Mouse (Mus musculus) forebrain, embryonic 11.5 days (tissue): ENCODE results near the gene Nktr. TPM values are rescaled to one million over a fixed set of nuclear protein-coding genes. Genes with fewer than 3 reads are reported as not detected.

Source experiments
- ATAC-seq: fragments of 200-750 bp; cut with Nextera tagmentation; replicated peaks from 2 replicates; pipeline ENCODE4 v1.8.0; 2017; ENCODE audit warnings: moderate TSS enrichment; ENCODE audit not compliant: low FRiP score
- DNase-seq: peaks from one replicate; pipeline ENCODE4 v3.0.0-alpha.2; 2017; ENCODE audit warnings: low spot score
- H3K27ac ChIP-seq: fragments of 300-500 bp; sonication (generic); 2 replicates; pipeline ENCODE4 v1.5.1; 2014; ENCODE audit warnings: low read depth, low read length
- H3K27me3 ChIP-seq: fragments of 300-500 bp; sonication (generic); 2 replicates; pipeline ENCODE4 v1.6.1; 2014; ENCODE audit warnings: mild to moderate bottlenecking, low read length, mixed read lengths; ENCODE audit not compliant: control insufficient read depth, insufficient read depth
- H3K36me3 ChIP-seq: fragments of 300-500 bp; sonication (generic); 2 replicates; pipeline ENCODE4 v1.6.1; 2014; ENCODE audit warnings: mild to moderate bottlenecking, low read length, moderate library complexity, mixed read lengths; ENCODE audit not compliant: control insufficient read depth, insufficient read depth
- H3K4me1 ChIP-seq: fragments of 300-500 bp; sonication (generic); replicated peaks from 2 replicates; pipeline ENCODE4 v1.6.1; 2014; ENCODE audit warnings: low read length, mixed read lengths; ENCODE audit not compliant: control insufficient read depth, insufficient read depth
- H3K4me2 ChIP-seq: fragments of 300-500 bp; sonication (generic); 2 replicates; pipeline ENCODE4 v1.6.1; 2014; ENCODE audit warnings: low read depth, mild to moderate bottlenecking, low read length, moderate library complexity, mixed read lengths; ENCODE audit not compliant: severe bottlenecking
- H3K4me3 ChIP-seq: fragments of 300-500 bp; sonication (generic); 2 replicates; pipeline ENCODE4 v1.5.1; 2014; ENCODE audit warnings: low read depth, low read length
- H3K9ac ChIP-seq: fragments of 300-500 bp; sonication (generic); 2 replicates; pipeline ENCODE4 v1.6.1; 2014; ENCODE audit warnings: low read length
- H3K9me3 ChIP-seq: fragments of 300-500 bp; sonication (generic); 2 replicates; pipeline ENCODE4 v1.6.1; 2016; ENCODE audit warnings: low read length, mixed read lengths; ENCODE audit not compliant: control insufficient read depth
- WGBS: fragments of 180-500 bp; shearing (Covaris S2); extraction: QIAGEN DNeasy Blood & Tissue Kit; methylation state at CpG from one replicate; pipeline ENCODE4 v1.1.7; 2014; 5-methylcytosine and 5-hydroxymethylcytosine counted together
- polyA plus RNA-seq: library from polyadenylated mRNA; unstranded; fragments of >200 nt; fragmentation: Nextera tagmentation; extraction: Ambion mirVana; gene quantifications from 2 replicates; pipeline ENCODE4 v1.2.1, GENCODE M21; 2014

Gene Nktr
- polyA plus RNA-seq, 1 experiment from 2014 or later: 67.5 TPM

DNA sequence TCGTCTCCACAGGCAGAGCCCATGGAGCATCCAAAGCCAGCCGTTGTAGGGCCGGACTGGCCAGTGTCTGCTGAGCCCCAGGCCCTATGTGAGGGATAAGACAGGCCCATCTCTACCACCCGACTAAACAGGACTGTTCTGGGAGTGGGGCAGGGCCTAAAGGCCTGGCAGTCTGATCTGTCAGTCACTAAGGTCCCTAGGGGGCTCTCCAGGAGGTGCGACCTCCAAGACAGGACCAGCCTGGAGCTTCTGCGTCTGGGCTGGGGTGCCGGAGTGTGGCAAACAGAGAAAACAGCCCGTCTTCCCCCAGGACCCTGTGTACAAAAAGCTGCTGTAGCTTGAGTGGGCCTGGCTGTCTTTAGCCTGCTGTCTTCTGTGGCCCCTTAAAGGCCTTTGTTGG is 42.8 kb downstream of the Nktr start:
- Histone ChIP-seq H3K4me1 (peaks cover 16% of the 10 kb centered on the region), H3K4me2 (no peak overlapping the region), H3K27ac (no peak overlapping the region), H3K36me3 (no peaks in the 10 kb centered on the region; the same call in 1 of the 2 replicates), H3K9ac (no peak overlapping the region), H3K4me3 (no peak overlapping the region), H3K27me3 (no peaks in the 10 kb centered on the region), H3K9me3 (no peaks in the 10 kb centered on the region)
- DNase-seq (peak; percentile 53), ATAC-seq (no peak)
- 78% methylated on average over 8 of the region's 8 CpGs for WGBS

DNA sequence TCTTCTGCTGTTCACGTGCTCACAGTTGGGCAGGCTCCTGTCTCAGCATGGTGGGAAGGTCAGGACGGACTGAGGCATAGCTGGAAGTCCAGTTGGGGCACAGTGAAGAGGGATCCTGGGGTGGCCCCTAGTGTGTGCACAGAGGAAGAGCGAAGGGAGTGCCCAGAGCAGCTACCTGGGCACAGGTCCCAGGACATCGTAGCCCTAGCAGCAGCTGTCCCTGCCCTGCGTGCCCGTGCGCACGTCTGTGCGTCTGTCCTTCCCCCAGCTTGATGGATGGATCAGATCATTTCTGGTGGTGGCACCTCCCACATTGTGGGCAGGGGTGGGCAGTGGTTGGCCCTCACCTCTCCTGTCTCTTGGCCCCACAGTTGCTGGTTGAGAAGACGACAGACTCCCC is 43.3 kb downstream of the Nktr start:
- Histone ChIP-seq H3K9ac (no peak overlapping the region), H3K4me2 (no peak overlapping the region), H3K36me3 (no peaks in the 10 kb centered on the region; the same call in 1 of the 2 replicates), H3K4me1 (peaks cover 16% of the 10 kb centered on the region), H3K4me3 (no peak overlapping the region), H3K27ac (no peak overlapping the region), H3K9me3 (no peaks in the 10 kb centered on the region), H3K27me3 (no peaks in the 10 kb centered on the region)
- ATAC-seq (no peak), DNase-seq (no peak)
- WGBS: 91% methylated on average over 10 of the region's 10 CpGs

DNA sequence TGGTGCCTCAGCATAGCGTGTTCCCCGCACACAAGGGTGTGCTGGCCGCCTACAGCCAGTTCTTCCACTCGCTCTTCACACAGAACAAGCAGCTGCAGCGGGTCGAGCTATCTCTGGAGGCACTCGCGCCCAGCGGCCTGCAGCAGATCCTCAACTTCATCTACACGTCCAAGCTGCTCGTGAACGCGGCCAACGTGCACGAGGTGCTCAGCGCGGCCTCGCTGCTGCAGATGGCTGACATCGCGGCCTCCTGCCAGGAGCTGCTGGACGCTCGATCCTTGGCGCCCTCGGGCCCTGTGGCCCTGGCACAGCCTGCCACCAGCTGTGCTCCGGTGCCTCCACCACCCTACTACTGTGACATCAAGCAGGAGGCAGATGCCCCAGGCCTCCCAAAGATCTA is 43.8 kb downstream of the Nktr start:
- Histone ChIP-seq H3K4me1 (peaks cover 16% of the 10 kb centered on the region), H3K4me3 (no peak overlapping the region), H3K9me3 (no peaks in the 10 kb centered on the region), H3K27ac (no peak overlapping the region), H3K4me2 (no peak overlapping the region), H3K36me3 (no peaks in the 10 kb centered on the region; the same call in 1 of the 2 replicates), H3K9ac (no peak overlapping the region), H3K27me3 (no peaks in the 10 kb centered on the region)
- DNase-seq (peak; percentile 51), ATAC-seq (no peak)
- WGBS: 90% methylated on average over 25 of the region's 25 CpGs

DNA sequence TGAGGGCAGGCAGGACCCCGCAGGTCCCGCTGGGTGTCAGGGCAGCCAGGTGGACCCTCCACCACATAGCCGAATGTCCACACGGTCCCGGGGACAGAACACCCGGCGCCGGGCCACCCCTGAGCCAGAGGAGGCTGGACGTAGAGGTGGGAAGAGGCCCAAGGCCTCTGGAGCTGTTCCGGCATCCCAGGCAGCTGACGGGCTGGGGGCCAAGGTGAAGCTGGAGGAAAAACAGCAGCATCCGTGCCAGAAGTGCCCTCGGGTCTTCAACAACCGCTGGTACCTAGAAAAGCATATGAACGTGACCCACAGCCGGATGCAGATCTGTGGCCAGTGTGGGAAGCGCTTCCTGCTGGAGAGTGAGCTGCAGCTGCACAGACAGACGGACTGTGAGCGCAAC is 44.7 kb downstream of the Nktr start:
- WGBS: 92% methylated on average over 19 of the region's 19 CpGs
- ATAC-seq (no peak), DNase-seq (no peak)
- Histone ChIP-seq H3K27ac (no peak overlapping the region), H3K27me3 (no peaks in the 10 kb centered on the region), H3K9me3 (no peaks in the 10 kb centered on the region), H3K36me3 (no peaks in the 10 kb centered on the region; the same call in 1 of the 2 replicates), H3K9ac (no peak overlapping the region), H3K4me2 (no peak overlapping the region), H3K4me1 (peaks cover 13% of the 10 kb centered on the region), H3K4me3 (no peak overlapping the region)

DNA sequence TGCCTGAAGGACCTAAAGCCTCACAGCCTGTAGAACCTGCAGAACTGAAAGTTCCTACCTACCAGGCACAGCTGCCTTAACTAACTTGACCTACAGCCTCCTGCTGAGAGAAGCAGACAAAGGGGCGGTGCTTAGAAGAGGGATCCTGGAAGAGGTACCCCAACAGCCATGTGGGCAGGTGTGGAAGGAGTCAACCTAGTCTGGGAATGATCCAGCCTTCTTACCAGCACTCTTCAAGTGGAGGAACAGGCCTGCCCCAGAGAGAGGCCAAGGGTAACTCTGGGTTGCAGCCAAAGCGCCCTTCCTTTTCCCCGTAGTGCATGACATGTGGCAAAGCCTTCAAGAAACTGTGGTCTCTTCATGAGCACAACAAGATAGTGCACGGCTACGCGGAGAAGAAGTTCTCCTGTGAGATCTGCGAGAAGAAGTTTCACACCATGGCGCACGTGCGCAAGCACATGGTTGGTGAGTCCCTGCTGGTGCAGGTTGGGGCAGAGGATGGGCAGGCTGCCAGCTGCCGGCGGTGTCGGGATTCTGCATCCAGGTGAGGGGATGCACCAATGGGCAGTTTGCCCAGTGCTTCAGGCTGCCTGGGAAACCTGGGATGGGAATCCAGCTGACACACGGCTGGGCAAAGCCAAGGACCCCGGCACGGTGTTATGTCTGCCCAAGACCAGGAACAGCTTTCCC is 46.3 kb downstream of the Nktr start:
- no peaks in the 10 kb centered on the region; the same call in 1 of the 2 replicates for H3K36me3 ChIP-seq

DNA sequence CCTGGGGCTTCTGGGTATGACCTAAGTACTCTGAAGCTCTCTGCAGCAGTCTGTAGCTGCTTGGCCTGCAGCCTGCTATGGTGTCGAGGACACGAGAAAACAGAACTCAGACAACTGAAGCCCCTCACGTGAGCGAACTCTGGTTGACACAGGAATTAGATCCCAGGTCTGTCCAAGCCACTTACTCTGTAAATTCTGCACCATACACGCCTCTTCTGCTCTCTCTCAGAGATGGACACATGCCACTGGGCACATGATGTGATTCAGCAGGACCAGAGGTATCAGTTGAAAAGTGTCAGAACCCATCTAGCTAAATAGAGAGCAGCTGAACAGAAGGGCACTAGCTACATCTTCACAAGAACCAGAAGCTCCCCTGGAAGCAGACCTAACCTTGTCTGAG is 53.4 kb downstream of the Nktr start:
- Histone ChIP-seq H3K4me3 (no peak overlapping the region), H3K27me3 (peaks cover 6% of the 10 kb centered on the region; the same call in 1 of the 2 replicates), H3K4me2 (no peak overlapping the region), H3K4me1 (no peaks in the 10 kb centered on the region), H3K9me3 (no peaks in the 10 kb centered on the region), H3K9ac (no peak overlapping the region), H3K27ac (no peak overlapping the region), H3K36me3 (no peaks in the 10 kb centered on the region)
- 74% methylated on average over 5 of the region's 5 CpGs for WGBS
- ATAC-seq: no peak
- no peak for DNase-seq

More for the DNA sequence above, 46.3 kb downstream of the Nktr start:
- Histone ChIP-seq H3K4me2 (no peak overlapping the region), H3K9me3 (no peaks in the 10 kb centered on the region), H3K27me3 (no peaks in the 10 kb centered on the region), H3K9ac (no peak overlapping the region), H3K27ac (no peak overlapping the region), H3K4me3 (no peak overlapping the region), H3K4me1 (peaks cover 11% of the 10 kb centered on the region)
- DNase-seq (no peak), ATAC-seq (no peak)
- 94% methylated on average over 16 of the region's 16 CpGs for WGBS

DNA sequence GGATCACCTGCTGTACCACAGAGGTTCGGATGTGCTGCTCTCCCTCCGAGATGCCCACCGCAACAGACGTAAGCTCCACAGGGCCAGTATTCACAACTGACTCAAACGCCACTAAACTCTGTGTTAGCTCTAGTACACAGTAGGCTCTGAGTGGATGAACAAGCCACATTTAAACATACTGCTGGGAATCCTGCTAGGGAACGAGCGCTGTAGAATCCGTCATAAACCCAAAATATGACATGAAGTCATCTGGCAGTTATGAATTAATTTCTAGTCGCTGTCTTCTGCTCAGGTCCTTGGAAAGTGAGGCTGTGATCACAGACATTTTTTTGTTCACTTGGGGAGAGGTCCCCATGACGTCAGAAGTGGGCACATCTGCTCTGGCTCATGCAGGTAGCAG is 57.0 kb downstream of the Nktr start:
- ATAC-seq (no peak), DNase-seq (no peak)
- 83% methylated on average over 10 of the region's 10 CpGs for WGBS
- Histone ChIP-seq H3K27ac (no peak overlapping the region), H3K36me3 (no peaks in the 10 kb centered on the region), H3K4me2 (no peak overlapping the region), H3K9me3 (no peaks in the 10 kb centered on the region), H3K4me3 (no peak overlapping the region), H3K27me3 (peaks cover 24% of the 10 kb centered on the region), H3K4me1 (peaks cover 3% of the 10 kb centered on the region; the same call in 1 of the 2 replicates), H3K9ac (no peak overlapping the region)

DNA sequence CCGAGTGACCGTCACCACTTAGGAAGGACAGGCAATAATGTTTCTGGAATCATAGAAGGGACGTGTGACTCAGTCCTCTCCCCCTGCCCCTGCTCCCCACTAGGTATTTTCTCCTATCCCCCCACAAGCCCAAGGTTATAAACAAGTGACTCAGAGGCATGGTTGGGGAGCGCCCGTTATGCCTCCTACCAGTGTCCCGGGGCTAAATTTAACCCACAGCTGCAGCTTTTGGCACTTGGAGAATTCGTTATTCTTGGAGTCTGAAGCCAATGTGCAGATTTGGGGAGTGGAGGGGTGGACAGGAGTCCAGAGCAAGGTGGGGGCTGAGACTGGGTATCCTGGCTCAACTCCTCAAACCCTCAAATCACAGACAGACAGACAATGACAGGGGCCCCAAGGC is 57.5 kb downstream of the Nktr start:
- Histone ChIP-seq H3K36me3 (no peaks in the 10 kb centered on the region), H3K27me3 (peaks cover 24% of the 10 kb centered on the region), H3K4me3 (no peak overlapping the region), H3K9me3 (no peaks in the 10 kb centered on the region), H3K27ac (no peak overlapping the region), H3K9ac (no peak overlapping the region), H3K4me2 (no peak overlapping the region), H3K4me1 (peaks cover 3% of the 10 kb centered on the region; the same call in 1 of the 2 replicates)
- WGBS: 84% methylated on average over 7 of the region's 7 CpGs
- ATAC-seq (no peak), DNase-seq (no peak)

DNA sequence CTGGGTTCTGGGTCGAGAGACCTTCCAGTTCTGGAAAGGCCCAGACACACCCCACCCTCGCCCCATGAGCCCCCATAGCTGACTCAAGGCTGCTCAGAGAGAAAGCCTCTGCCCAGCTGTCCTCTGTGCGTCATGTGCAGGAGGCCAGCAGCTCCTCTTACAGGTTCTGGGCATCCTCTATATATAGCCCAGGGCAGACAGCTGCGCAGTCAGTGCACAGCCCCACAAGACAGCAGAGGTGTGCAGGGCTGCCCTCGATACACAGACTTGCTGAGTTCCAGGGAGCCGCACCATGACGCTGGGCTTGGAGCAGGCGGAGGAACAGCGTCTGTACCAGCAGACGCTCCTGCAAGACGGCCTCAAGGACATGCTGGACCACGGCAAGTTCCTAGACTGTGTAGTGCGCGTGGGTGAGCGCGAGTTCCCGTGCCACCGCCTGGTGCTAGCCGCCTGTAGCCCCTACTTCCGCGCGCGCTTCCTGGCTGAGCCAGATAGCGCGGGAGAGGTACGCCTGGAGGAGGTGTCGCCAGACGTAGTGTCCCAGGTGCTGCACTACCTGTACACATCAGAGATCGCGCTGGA is 58.6 kb downstream of the Nktr start, which contains the start of gene Klhl40:
Gene Klhl40 (plus strand): TSS at position 124 of the 582 bp plus-strand sequence.
- WGBS: 17% methylated on average over 30 of the region's 30 CpGs
- Histone ChIP-seq H3K9ac (no peak within 1 kb of the TSS), H3K9me3 (no peaks in the 10 kb centered on the region), H3K27me3 (peaks cover 24% of the 10 kb centered on the region), H3K4me3 (peak within 1 kb of the TSS; percentile 22; the same call in 1 of the 2 replicates), H3K36me3 (no peaks in the 10 kb centered on the region), H3K4me1 (peaks cover 3% of the 10 kb centered on the region; the same call in 1 of the 2 replicates), H3K4me2 (peak within 1 kb of the TSS; percentile 49), H3K27ac (no peak within 1 kb of the TSS)
- no peak for DNase-seq
- no peak for ATAC-seq
